Mouse (Mus musculus): ENCODE results near the gene Hnrnpab. TPM values are rescaled to one million over a fixed set of nuclear protein-coding genes. Genes with fewer than 3 reads are reported as not detected.
A peak's percentile ranks its signal among the peaks of the same experiment; 100 is the strongest.

The Hnrnpab gene
- total and polyA plus RNA-seq, 3 experiments: 893 to 2,181 (median 1,100) TPM

DNA sequence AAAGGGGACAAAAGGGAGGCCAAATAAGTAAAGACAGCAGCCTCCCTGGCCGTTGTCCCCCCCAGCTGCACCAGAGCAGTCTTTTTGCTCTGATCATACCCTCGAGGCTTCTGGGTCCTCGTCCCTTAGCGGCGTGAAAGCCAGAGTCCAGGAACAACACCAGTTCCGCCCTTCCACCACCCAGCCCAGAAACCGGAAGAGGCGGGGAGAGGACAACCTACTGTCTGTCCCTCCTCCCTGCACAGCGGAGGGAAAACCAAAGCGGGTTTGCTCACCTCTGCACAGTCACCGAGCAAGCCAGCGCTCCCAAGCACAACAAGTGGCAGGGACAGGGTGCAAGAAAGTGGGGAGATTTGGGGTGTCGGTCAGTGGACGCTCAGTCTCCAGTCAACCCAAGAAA is 9.0 kb upstream of the Hnrnpab start:
- H3K79me2 ChIP-seq (replicated peaks; ENCODE audit: control insufficient read depth, extremely low read depth, insufficient read depth, poor library complexity, severe bottlenecking): peaks cover 10% of the 10 kb centered on the region
- H3K4me3 ChIP-seq (replicated peaks in 1 of 3; ENCODE audit: low read depth in 2 of 3, low read length in 2 of 3, poor library complexity in 1 of 3): peak overlapping the region; percentile 45 to 55 (median 49)
- H3K9me3 ChIP-seq (replicated peaks; ENCODE audit: low read length): no peaks in the 10 kb centered on the region
- peak overlapping the region; percentile 89 for H3K9ac ChIP-seq (ENCODE audit: insufficient read depth, low read depth)
- in situ Hi-C loops (cut with MboI; ENCODE audit: low pct_ligation_motif_present, low pct_unique_long_range_greater_than_20kb, low sequenced_read_pairs): loop anchor here (10.0 kb wide), 1 partner anchor 69 kb away; the partner anchor contains the start of gene 0610009B22Rik
- peak overlapping the region; percentile 48 for H3K4me2 ChIP-seq (ENCODE audit: insufficient read depth, low read depth, poor library complexity, severe bottlenecking)
- dilution Hi-C loops (cut with MboI; ENCODE audit: extremely low pct_ligation_motif_present, extremely low pct_unique_long_range_greater_than_20kb, low sequenced_read_pairs): no loop called here
- H3K4me1 ChIP-seq (ENCODE audit: control insufficient read depth in 1 of 2, insufficient read depth in 2 of 2): peaks cover 8 to 24% of the 10 kb centered on the region in 2 experiments
- H3K36me3 ChIP-seq (replicated peaks in 1 of 2; ENCODE audit: control insufficient read depth in 1 of 2, insufficient read depth in 1 of 2, low read length in 1 of 2): no peaks in the 10 kb centered on the region
- TF ChIP-seq TBP (conservative IDR thresholded peaks at IDR 0.05; ENCODE audit: low read depth, low read length) (peak; percentile 88), RAD21 (IDR thresholded peaks at IDR 0.05; ENCODE audit: low read depth, low read length) (no peak), TCF12 (IDR thresholded peaks at IDR 0.05; ENCODE audit: low read depth, low read length) (peak; percentile 88), JUND (conservative IDR thresholded peaks at IDR 0.05; ENCODE audit: low read depth, low read length) (no peak), POLR2A (IDR thresholded peaks at IDR 0.05; ENCODE audit: low read depth, low read length) (peak; percentile 99), CHD2 (IDR thresholded peaks at IDR 0.05; ENCODE audit: low read length) (no peak), GABPA (IDR thresholded peaks at IDR 0.05; ENCODE audit: insufficient replicate concordance, low read depth, low read length) (no peak), ZC3H11A (IDR thresholded peaks at IDR 0.05; ENCODE audit: low read depth, low read length) (no peak), SIN3A (IDR thresholded peaks at IDR 0.05; ENCODE audit: low read length) (peak; percentile 92), POLR2AphosphoS2 (IDR thresholded peaks at IDR 0.05; ENCODE audit: low read depth, low read length) (peak; percentile 79; the same call in 1 of the 2 replicates), MAZ (IDR thresholded peaks at IDR 0.05; ENCODE audit: low read depth, low read length) (peak; percentile 42; the same call in 1 of the 2 replicates), IRF4 (IDR thresholded peaks at IDR 0.05; ENCODE audit: low read depth, low read length) (peak; percentile 56; the same call in 1 of the 2 replicates), KAT2A (IDR thresholded peaks at IDR 0.05; ENCODE audit: insufficient replicate concordance, low read length) (0 out of 2 replicates have a peak, but pooled peaks have one; percentile 51), MEF2A (IDR thresholded peaks at IDR 0.05; ENCODE audit: borderline replicate concordance, low read depth, low read length) (0 out of 2 replicates have a peak, but pooled peaks have one; percentile 66), HCFC1 (IDR thresholded peaks at IDR 0.05; ENCODE audit: low read depth, low read length) (peak; percentile 82), RCOR1 (conservative IDR thresholded peaks at IDR 0.05; ENCODE audit: low read depth, low read length) (no peak), NELFE (IDR thresholded peaks at IDR 0.05; ENCODE audit: low read depth, low read length) (peak; percentile 97), MAX (IDR thresholded peaks at IDR 0.05; ENCODE audit: low read length) (peak; percentile 70), ZNF384 (IDR thresholded peaks at IDR 0.05; ENCODE audit: low read depth, low read length) (no peak), ELF1 (IDR thresholded peaks at IDR 0.05; ENCODE audit: low read depth, low read length) (peak; percentile 98), MXI1 (IDR thresholded peaks at IDR 0.05; ENCODE audit: low read depth, low read length) (peak; percentile 80; the same call in 1 of the 2 replicates), ETS1 (conservative IDR thresholded peaks at IDR 0.05; ENCODE audit: low read depth, low read length) (no peak), ZMIZ1 (IDR thresholded peaks at IDR 0.05; ENCODE audit: low read depth, low read length) (peak; percentile 86; the same call in 1 of the 2 replicates), UBTF (IDR thresholded peaks at IDR 0.05; ENCODE audit: low read depth, low read length) (no peak), SMC3 (IDR thresholded peaks at IDR 0.05; ENCODE audit: low read depth, low read length) (no peak), NRF1 (IDR thresholded peaks at IDR 0.05; ENCODE audit: low read depth, low read length) (peak; percentile 36; the same call in 1 of the 2 replicates)
- no peaks in the 10 kb centered on the region for H3K27me3 ChIP-seq (replicated peaks)
- no peak overlapping the region; the same call in 1 of the 2 replicates for H3K27ac ChIP-seq (ENCODE audit: insufficient read depth, low read depth)
- peak; percentile 94 for DNase-seq (ENCODE audit: extremely low read depth)
